Mouse (Mus musculus) mammary gland, adult 2 months (tissue): Measurements from ENCODE around the gene Ubqlnl. TPM values are rescaled to one million over a fixed set of nuclear protein-coding genes. Genes with fewer than 3 reads are reported as not detected.

Experiments
- polyA plus RNA-seq: library from polyadenylated mRNA; depleted of rRNA; stranded (reverse); fragments of >200 nt; gene quantifications from 2 replicates; pipeline ENCODE4 v1.2.3, GENCODE M21; 2012; ENCODE audit warnings: low replicate concordance; rRNA removed

Ubqlnl gene
- not detected in 2 replicates for polyA plus RNA-seq

GRCm38 (mm10) chr7:104150456-104150855 lies at the start of gene Ubqlnl:
TSS of gene Ubqlnl (minus strand) at chr7:104150556.

GRCm38 (mm10) chr7:104195885-104196284 lies 45.5 kb upstream of the Ubqlnl start, which contains the start of gene Olfr649:
TSS of gene Olfr649 (minus strand) at chr7:104195985.

GRCm38 (mm10) chr7:104183292-104183691 lies 32.9 kb upstream of the Ubqlnl start, which contains the start of gene Olfr648:
TSS of gene Olfr648 (minus strand) at chr7:104183392.

GRCm38 (mm10) chr7:104143179-104143578 lies 7.2 kb downstream of the Ubqlnl start, which contains the start of gene Ubqln3:
TSS of gene Ubqln3 (minus strand) at chr7:104143279.

GRCm38 (mm10) chr7:104137305-104137704 lies 13.1 kb downstream of the Ubqlnl start, which contains the start of gene Olfr643:
TSS of gene Olfr643 (minus strand) at chr7:104137405.

GRCm38 (mm10) chr7:104129726-104130125 lies 20.6 kb downstream of the Ubqlnl start, which contains the start of gene Ubqln5:
TSS of gene Ubqln5 (minus strand) at chr7:104129826.

GRCm38 (mm10) chr7:104104757-104104972 lies 45.7 kb downstream of the Ubqlnl start, which contains the start of gene Olfr646:
TSS of gene Olfr646 (plus strand) at chr7:104104873.

Other genes starting within 250 kb of the Ubqlnl start
- gene Olfr65, start 247.1 kb downstream of the Ubqlnl start, polyA plus RNA-seq, result not detected in 2 replicates
- not detected in 2 replicates for gene Olfr631, start 221.7 kb downstream of the Ubqlnl start, polyA plus RNA-seq
- not detected in 2 replicates for gene Olfr632, start 216.2 kb downstream of the Ubqlnl start, polyA plus RNA-seq
- not detected in 2 replicates for gene Olfr633, start 206.1 kb downstream of the Ubqlnl start, polyA plus RNA-seq
- not detected in 2 replicates for gene Olfr635, start 179.4 kb downstream of the Ubqlnl start, polyA plus RNA-seq
- gene Olfr638, start 151.8 kb downstream of the Ubqlnl start, polyA plus RNA-seq, result not detected in 2 replicates
- not detected in 2 replicates for gene Olfr639, start 133.3 kb downstream of the Ubqlnl start, polyA plus RNA-seq
- not detected in 2 replicates for gene Olfr640, start 125.0 kb downstream of the Ubqlnl start, polyA plus RNA-seq
- gene Olfr641, start 115.1 kb downstream of the Ubqlnl start, polyA plus RNA-seq, result not detected in 2 replicates
- gene Olfr642, start 97.9 kb downstream of the Ubqlnl start, polyA plus RNA-seq, result not detected in 2 replicates
- not detected in 2 replicates for gene 4930516K23Rik, start 89.1 kb downstream of the Ubqlnl start, polyA plus RNA-seq
- not detected in 2 replicates for gene Olfr644, start 78.7 kb downstream of the Ubqlnl start, polyA plus RNA-seq
- not detected in 2 replicates for gene Olfr645, start 65.1 kb downstream of the Ubqlnl start, polyA plus RNA-seq
- not detected in 2 replicates for gene Olfr646, start 45.7 kb downstream of the Ubqlnl start, polyA plus RNA-seq
- not detected in 2 replicates for gene Ubqln5, start 20.7 kb downstream of the Ubqlnl start, polyA plus RNA-seq
- not detected in 2 replicates for gene Olfr643, start 13.2 kb downstream of the Ubqlnl start, polyA plus RNA-seq
- gene Ubqln3, start 7.3 kb downstream of the Ubqlnl start, polyA plus RNA-seq, result not detected in 2 replicates
- gene Olfm5, start 14.3 kb upstream of the Ubqlnl start, polyA plus RNA-seq, result not detected in 2 replicates
- not detected in 2 replicates for gene Olfr648, start 32.8 kb upstream of the Ubqlnl start, polyA plus RNA-seq
- not detected in 2 replicates for gene Olfr649, start 45.4 kb upstream of the Ubqlnl start, polyA plus RNA-seq
- gene Trim6, start 68.2 kb upstream of the Ubqlnl start, polyA plus RNA-seq, result 0.97 and 1.1 TPM in 2 replicates
- gene Trim34a, start 93.9 kb upstream of the Ubqlnl start, polyA plus RNA-seq, result 10.2 and 25.5 TPM in 2 replicates
- 0.94 and 2.2 TPM in 2 replicates for gene Trim5, start 137.5 kb upstream of the Ubqlnl start, polyA plus RNA-seq
- gene Trim12a, start 164.9 kb upstream of the Ubqlnl start, polyA plus RNA-seq, result 5.0 and 10.4 TPM in 2 replicates
- gene Trim34b, start 178.9 kb upstream of the Ubqlnl start, polyA plus RNA-seq, result 3.1 and 4.1 TPM in 2 replicates
- 3.1 and 6.3 TPM in 2 replicates for gene Trim12c, start 202.8 kb upstream of the Ubqlnl start, polyA plus RNA-seq
- gene Trim30b, start 219.3 kb upstream of the Ubqlnl start, polyA plus RNA-seq, result 0.74 and 1.5 TPM in 2 replicates